Mouse (Mus musculus) T-cell, adult 66 days (primary cell): Measurements from ENCODE around the gene Ccn2. TPM values are rescaled to one million over a fixed set of nuclear protein-coding genes. Genes with fewer than 3 reads are reported as not detected.

ENCODE experiments used
- total RNA-seq, 2 experiments: library from RNA; stranded (reverse); gene quantifications; 3 replicates in 1 of 2; 4 replicates in 1 of 2; pipeline ENCODE4 v1.2.4; 2023

Gene Ccn2
- total RNA-seq: not detected

DNA sequence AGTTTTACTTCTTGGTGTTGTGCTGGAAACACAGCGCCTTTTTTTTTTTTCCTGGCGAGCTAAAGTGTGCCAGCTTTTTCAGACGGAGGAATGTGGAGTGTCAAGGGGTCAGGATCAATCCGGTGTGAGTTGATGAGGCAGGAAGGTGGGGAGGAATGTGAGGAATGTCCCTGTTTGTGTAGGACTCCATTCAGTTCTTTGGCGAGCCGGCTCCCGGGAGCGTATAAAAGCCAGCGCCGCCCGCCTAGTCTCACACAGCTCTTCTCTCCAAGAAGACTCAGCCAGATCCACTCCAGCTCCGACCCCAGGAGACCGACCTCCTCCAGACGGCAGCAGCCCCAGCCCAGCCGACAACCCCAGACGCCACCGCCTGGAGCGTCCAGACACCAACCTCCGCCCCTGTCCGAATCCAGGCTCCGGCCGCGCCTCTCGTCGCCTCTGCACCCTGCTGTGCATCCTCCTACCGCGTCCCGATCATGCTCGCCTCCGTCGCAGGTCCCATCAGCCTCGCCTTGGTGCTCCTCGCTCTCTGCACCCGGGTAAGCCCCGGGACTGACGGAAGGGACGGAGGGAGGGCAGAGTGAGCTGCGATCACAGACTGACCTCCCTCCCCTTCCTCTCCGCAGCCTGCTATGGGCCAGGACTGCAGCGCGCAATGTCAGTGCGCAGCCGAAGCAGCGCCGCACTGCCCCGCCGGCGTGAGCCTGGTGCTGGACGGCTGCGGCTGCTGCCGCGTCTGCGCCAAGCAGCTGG, at the start of gene Ccn2:
Gene Ccn2 (plus strand): TSS at position 193 of the 753 bp plus-strand sequence.

Other genes starting within 250 kb of the Ccn2 start
- 1 to 10 TPM; 6.8 to 7.0 TPM for gene Enpp1, start 116.7 kb downstream of the Ccn2 start, total RNA-seq
- not detected for gene Enpp3, start 247.4 kb downstream of the Ccn2 start, total RNA-seq